Mouse (Mus musculus) brain, embryonic 14.5 days (tissue): ENCODE results near the gene Atrx.
"Not testable (repeated sequence)": the region's sequence is repeated elsewhere in the genome, so short reads cannot be mapped to it uniquely, and the experiment has no call there.

ENCODE experiments used
- CTCF ChIP-seq: fragments of 200-500 bp; IDR thresholded peaks from 2 replicates; pipeline ENCODE4 v1.5.1; 2012; ENCODE audit warnings: inconsistent platforms, mild to moderate bottlenecking, moderate library complexity, borderline replicate concordance; ENCODE audit not compliant: insufficient read depth, insufficient read length; ENCODE audit errors: extremely low read depth
- POLR2A ChIP-seq: fragments of 200-500 bp; IDR thresholded peaks from 2 replicates; pipeline ENCODE4 v1.6.1; 2012; ENCODE audit warnings: mild to moderate bottlenecking, inconsistent platforms, borderline replicate concordance; ENCODE audit not compliant: poor library complexity, insufficient read depth, insufficient read length, severe bottlenecking; ENCODE audit errors: extremely low read depth

DNA sequence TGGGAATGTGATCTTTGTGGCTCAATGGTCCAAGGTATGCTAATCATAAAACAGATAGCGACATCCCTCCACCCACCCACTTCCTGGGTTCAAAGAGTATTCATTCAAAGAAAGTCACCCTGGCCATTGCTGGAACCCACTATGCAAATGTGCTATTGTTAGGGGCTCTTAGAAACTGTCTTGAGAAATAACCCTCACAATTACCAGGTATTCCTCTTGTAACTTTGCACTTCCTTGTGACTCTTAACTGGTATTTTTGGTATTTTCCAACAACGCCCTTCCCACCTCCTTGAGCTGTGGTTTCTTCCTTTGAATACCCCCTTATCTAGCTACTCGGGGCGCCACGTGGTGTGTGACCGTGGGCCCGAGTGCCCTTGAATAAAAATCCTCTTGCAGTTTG lies 6.2 kb downstream of the Atrx start:
- TF ChIP-seq CTCF, POLR2A: not testable (repeated sequence)
